Mouse (Mus musculus) embryonic facial prominence, embryonic 11.5 days (tissue): ENCODE measurements around the gene Wdr4. TPM values are rescaled to one million over a fixed set of nuclear protein-coding genes. Genes with fewer than 3 reads are reported as not detected.

Experiments
- ATAC-seq: fragments of 200-750 bp; cut with Nextera tagmentation; replicated peaks from 2 replicates; pipeline ENCODE4 v1.8.0; 2017; ENCODE audit warnings: low read depth; ENCODE audit not compliant: insufficient number of reproducible peaks, low FRiP score, low TSS enrichment
- DNase-seq: peaks from one replicate; pipeline ENCODE4 v3.0.0-alpha.2; 2015; ENCODE audit warnings: low spot score
- H3K27ac ChIP-seq: fragments of 300-500 bp; sonication (generic); replicated peaks from 2 replicates; pipeline ENCODE4 v1.5.1; 2014; ENCODE audit warnings: mild to moderate bottlenecking, low read depth, low read length, control low read depth
- H3K27me3 ChIP-seq: fragments of 300-500 bp; sonication (generic); 2 replicates; pipeline ENCODE4 v1.6.1; 2014; ENCODE audit warnings: mild to moderate bottlenecking, low read length, moderate library complexity, mixed read lengths; ENCODE audit not compliant: control insufficient read depth, insufficient read depth
- H3K36me3 ChIP-seq: fragments of 300-500 bp; sonication (generic); replicated peaks from 2 replicates; pipeline ENCODE4 v1.6.1; 2014; ENCODE audit warnings: low read depth, mild to moderate bottlenecking, low read length, moderate library complexity, mixed read lengths; ENCODE audit not compliant: control insufficient read depth, insufficient read depth
- H3K4me1 ChIP-seq: fragments of 300-500 bp; sonication (generic); 2 replicates; pipeline ENCODE4 v1.6.1; 2014; ENCODE audit warnings: low read length, mixed read lengths; ENCODE audit not compliant: control insufficient read depth, insufficient read depth
- H3K4me2 ChIP-seq: fragments of 300-500 bp; sonication (generic); 2 replicates; pipeline ENCODE4 v1.6.1; 2014; ENCODE audit warnings: low read depth, mild to moderate bottlenecking, control low read depth, low read length, moderate library complexity
- H3K4me3 ChIP-seq: fragments of 300-500 bp; sonication (generic); 2 replicates; pipeline ENCODE4 v1.5.1; 2014; ENCODE audit warnings: low read depth, low read length, control low read depth
- H3K9ac ChIP-seq: fragments of 300-500 bp; sonication (generic); replicated peaks from 2 replicates; pipeline ENCODE4 v1.6.1; 2014; ENCODE audit warnings: mild to moderate bottlenecking, control low read depth, low read length
- H3K9me3 ChIP-seq: fragments of 300-500 bp; sonication (generic); replicated peaks from 2 replicates; pipeline ENCODE4 v1.6.1; 2016; ENCODE audit warnings: mild to moderate bottlenecking, low read length, inconsistent platforms, mixed read lengths; ENCODE audit not compliant: control insufficient read depth
- WGBS: fragments of 180-500 bp; shearing (Covaris S2); extraction: QIAGEN DNeasy Blood & Tissue Kit; methylation state at CpG from one replicate; pipeline ENCODE4 v1.1.7; 2014; 5-methylcytosine and 5-hydroxymethylcytosine counted together
- polyA plus RNA-seq: library from polyadenylated mRNA; unstranded; fragments of >200 nt; fragmentation: Nextera tagmentation; extraction: Ambion mirVana; gene quantifications from 2 replicates; pipeline ENCODE4 v1.2.1, GENCODE M21; 2014

Wdr4 gene
- polyA plus RNA-seq, 1 experiment from 2014 or later, result 34.6 TPM

DNA sequence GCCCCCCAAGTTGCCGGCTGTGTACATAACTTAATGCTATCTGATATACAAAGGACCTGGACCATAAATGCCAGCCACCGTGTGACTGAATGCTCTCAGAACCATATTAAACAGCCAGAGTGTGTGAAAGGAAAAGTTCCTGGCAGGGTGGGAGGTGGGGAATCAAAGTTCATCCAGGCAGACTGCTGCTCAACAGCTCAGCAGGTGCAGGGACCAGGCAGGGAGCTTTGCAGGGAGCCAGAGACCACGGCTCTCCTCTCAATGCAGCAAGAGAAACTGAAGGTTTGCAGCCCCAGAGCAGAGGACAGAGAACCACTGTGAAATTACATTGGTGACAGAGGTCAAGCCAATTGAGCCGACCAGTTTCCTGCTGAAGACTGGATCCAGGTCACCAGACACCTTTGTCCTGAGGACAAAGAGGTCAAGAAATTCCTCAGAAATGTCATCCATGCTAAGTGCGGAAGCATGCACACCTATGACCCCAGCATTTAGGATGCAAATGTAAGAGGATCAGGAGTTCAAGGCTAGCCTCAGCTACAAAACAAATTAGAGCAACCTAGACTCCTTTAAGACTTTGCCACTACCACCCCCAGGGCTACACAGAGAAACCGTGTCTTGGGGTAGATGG, 32.2 kb downstream of the Wdr4 start:
- DNase-seq, result no peak
- H3K4me3 ChIP-seq, result no peak overlapping the region
- H3K9ac ChIP-seq, result no peak overlapping the region
- H3K27me3 ChIP-seq, result no peaks in the 10 kb centered on the region
- no peaks in the 10 kb centered on the region for H3K9me3 ChIP-seq
- no peak for ATAC-seq
- H3K4me1 ChIP-seq, result no peaks in the 10 kb centered on the region
- WGBS, result 27% methylated on average over 6 of the region's 6 CpGs
- no peak overlapping the region for H3K27ac ChIP-seq
- no peaks in the 10 kb centered on the region for H3K36me3 ChIP-seq
- H3K4me2 ChIP-seq, result no peak overlapping the region

DNA sequence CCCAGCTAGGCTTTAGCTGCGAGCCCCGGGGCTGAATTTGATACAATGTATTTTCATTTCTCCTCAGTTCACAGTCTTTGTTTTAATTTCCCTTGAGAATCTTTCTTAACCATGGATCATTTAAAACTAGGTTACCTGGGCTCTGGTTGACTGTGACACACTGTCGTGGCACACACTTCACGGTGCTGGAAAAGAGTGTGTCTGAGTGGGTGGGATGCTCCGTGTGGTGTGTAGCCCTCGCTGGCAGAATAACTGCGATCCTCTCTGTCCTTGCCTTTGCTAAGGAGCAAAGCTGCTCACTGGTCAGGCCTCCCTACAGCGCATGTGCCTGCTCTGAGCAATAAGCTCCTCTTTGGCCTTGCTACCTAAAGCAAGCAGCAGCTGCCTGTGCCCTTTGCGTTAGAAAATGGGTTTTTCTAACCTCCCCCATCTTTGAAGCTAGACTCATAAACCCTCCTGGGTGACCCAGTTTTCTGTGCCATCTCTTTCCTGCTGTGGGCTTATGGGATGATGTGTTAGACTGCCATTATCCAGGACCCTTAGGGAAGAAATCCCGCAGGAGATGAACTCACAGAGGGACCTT, 33.1 kb downstream of the Wdr4 start:
- no peaks in the 10 kb centered on the region for H3K36me3 ChIP-seq
- DNase-seq, result no peak
- no peaks in the 10 kb centered on the region for H3K9me3 ChIP-seq
- H3K9ac ChIP-seq, result no peak overlapping the region
- no peaks in the 10 kb centered on the region for H3K27me3 ChIP-seq
- ATAC-seq, result no peak
- H3K4me1 ChIP-seq, result no peaks in the 10 kb centered on the region
- H3K4me2 ChIP-seq, result no peak overlapping the region
- 71% methylated on average over 10 of the region's 10 CpGs for WGBS
- no peak overlapping the region for H3K27ac ChIP-seq
- no peak overlapping the region for H3K4me3 ChIP-seq

DNA sequence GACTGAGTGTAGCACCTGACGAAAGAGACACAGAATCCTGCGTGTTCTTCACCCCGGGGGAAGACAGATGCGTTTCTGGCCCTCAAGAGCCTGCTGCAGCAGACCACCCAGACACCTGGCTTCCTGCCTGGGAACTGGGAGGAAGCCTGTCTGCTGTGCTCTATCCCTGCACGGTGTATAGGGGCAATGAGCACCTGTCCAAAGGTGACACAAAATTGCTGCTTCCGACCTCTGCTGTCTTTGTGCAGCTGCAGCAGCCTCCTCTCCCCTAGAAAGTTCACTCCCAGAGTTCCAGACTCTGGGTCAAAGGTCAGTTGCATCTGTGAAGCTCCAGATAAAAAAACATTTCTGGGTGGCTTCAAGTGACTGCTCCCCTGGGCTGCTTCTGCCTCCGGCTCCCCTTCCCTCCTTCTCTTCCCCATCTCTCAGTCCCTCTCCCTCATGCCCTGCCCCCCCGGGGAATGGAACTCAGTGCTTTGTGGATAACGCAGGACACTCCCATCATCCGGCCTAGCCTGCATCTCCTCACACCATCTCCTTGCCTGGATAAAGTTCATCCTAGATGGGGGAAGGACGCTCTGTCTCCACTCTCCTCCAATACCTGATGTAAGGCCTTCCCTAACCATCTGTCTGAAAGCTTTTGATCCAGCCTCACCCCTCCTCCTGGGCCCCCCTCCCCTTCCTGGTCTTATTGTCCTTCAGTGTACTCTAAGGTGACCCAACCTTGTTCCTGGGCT, 40.5 kb downstream of the Wdr4 start:
- H3K27ac ChIP-seq, result no peak overlapping the region
- H3K4me3 ChIP-seq, result no peak overlapping the region
- 50% methylated on average over 11 of the region's 11 CpGs for WGBS
- H3K4me2 ChIP-seq, result no peak overlapping the region
- H3K27me3 ChIP-seq, result no peaks in the 10 kb centered on the region
- H3K9ac ChIP-seq, result no peak overlapping the region
- no peak for ATAC-seq
- no peak for DNase-seq
- H3K36me3 ChIP-seq, result no peaks in the 10 kb centered on the region
- H3K4me1 ChIP-seq, result no peaks in the 10 kb centered on the region; the same call in 1 of the 2 replicates
- H3K9me3 ChIP-seq, result no peaks in the 10 kb centered on the region

DNA sequence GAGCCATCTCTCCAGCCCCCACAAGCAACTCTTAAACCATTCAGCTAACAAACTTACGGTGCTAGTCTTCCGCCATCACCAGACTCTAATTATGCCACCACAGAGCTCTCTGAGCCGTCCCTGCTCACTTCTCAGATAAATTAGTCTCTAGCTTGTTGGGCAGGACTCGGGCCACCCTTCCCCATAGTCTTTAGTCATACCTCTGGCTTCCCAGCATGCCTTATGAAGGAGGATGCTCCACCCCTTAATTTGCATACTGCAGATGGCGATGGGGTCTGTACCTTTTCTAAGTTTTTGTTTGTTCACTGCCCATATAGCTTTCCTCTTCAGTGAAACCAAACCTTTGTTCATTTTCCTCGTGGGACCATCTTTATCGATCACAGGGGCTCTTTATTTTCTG, 41.2 kb downstream of the Wdr4 start:
- DNase-seq (no peak), ATAC-seq (no peak)
- Histone ChIP-seq H3K4me2 (no peak overlapping the region), H3K9ac (no peak overlapping the region), H3K9me3 (no peaks in the 10 kb centered on the region), H3K4me3 (no peak overlapping the region), H3K4me1 (no peaks in the 10 kb centered on the region; the same call in 1 of the 2 replicates), H3K27ac (no peak overlapping the region), H3K27me3 (no peaks in the 10 kb centered on the region), H3K36me3 (no peaks in the 10 kb centered on the region)
- WGBS, result 73% methylated on average over 7 of the region's 7 CpGs

DNA sequence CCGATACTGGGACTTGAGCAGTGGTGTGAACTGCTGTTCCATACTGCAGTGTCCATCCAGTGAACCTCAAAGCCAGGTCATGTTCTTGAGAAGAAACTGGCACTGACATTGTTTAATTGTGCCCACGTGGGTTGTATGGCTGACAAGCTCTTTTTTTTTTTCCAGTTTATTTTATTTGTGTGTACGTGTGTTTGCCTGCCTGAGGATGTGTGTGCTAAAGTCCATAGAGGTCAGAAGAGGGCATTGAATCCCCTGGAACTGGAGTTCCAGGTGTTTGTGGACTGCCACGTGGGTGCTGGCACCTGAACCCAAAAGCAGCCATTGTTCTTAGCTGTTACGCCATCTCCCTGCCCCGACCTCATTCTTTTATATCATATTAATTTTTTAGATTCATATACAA, 45.4 kb downstream of the Wdr4 start:
- H3K27ac ChIP-seq, result no peak overlapping the region
- H3K4me1 ChIP-seq, result no peaks in the 10 kb centered on the region; the same call in 1 of the 2 replicates
- no peaks in the 10 kb centered on the region for H3K27me3 ChIP-seq
- no peaks in the 10 kb centered on the region for H3K36me3 ChIP-seq
- H3K9me3 ChIP-seq, result no peaks in the 10 kb centered on the region
- H3K9ac ChIP-seq, result no peak overlapping the region
- no peak overlapping the region for H3K4me3 ChIP-seq
- WGBS, result 81% methylated on average over 6 of the region's 6 CpGs
- DNase-seq (no peak), ATAC-seq (no peak)
- H3K4me2 ChIP-seq, result no peak overlapping the region

DNA sequence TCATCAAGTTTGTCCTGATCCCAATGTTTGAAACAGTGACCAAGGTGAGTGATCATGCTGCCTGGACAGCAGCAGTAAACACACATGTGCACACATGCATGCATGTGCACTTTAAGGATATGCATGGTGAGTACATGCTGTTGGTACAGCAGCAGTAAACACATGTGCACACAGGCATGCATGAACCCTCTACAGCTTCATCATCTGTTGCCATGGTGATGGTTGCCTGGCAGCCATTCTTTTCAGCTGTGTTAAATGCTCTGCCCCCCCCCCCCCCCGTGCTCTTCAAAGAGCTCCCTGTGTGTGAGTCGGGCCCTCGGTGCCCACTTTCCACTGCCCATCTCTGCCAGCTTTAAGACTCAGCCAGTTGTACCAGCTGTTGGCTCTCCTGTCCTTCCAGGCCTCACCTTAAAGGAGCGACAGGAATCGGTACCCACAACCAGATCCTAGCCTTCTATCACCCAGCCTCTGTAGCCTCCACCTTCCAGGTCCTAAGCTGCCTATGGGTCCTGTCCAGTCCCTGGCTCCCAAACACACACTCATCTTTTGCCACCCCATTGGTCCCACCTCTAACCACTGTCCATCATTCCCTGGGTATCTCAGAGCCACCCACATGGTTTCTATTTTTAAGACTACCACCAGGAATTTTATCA, 48.9 kb downstream of the Wdr4 start:
- no peak overlapping the region for H3K27ac ChIP-seq
- no peaks in the 10 kb centered on the region for H3K36me3 ChIP-seq
- no peak overlapping the region for H3K4me3 ChIP-seq
- H3K4me2 ChIP-seq, result no peak overlapping the region
- H3K4me1 ChIP-seq, result no peaks in the 10 kb centered on the region
- no peaks in the 10 kb centered on the region for H3K27me3 ChIP-seq
- H3K9ac ChIP-seq, result no peak overlapping the region
- 84% methylated on average over 5 of the region's 5 CpGs for WGBS
- ATAC-seq, result no peak
- DNase-seq, result no peak
- H3K9me3 ChIP-seq, result no peaks in the 10 kb centered on the region

DNA sequence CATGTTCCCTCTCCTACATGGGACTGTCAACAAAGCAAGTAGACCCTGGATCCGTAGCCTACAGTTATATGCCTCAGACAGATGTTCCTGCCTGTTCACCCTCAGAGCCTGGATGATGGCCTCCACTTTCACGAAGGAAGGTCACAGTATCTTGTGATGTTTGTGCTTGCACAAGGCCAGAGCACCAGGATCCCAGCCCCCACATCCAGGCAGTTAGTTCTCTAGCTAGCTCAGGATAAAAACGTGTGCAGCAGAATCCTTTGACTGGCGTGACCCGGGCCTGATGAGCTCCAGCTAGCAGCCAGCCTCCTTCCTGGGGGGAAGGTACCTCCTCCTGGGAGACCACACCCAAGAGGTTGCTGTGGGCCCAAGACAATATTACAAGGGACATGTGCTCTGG, 51.3 kb downstream of the Wdr4 start:
- DNase-seq, result no peak
- H3K9ac ChIP-seq, result no peak overlapping the region
- H3K4me1 ChIP-seq, result no peaks in the 10 kb centered on the region
- no peak overlapping the region for H3K27ac ChIP-seq
- no peak for ATAC-seq
- no peak overlapping the region for H3K4me2 ChIP-seq
- H3K27me3 ChIP-seq, result no peaks in the 10 kb centered on the region
- H3K36me3 ChIP-seq, result no peaks in the 10 kb centered on the region
- WGBS, result 55% methylated on average over 5 of the region's 5 CpGs
- no peaks in the 10 kb centered on the region for H3K9me3 ChIP-seq
- no peak overlapping the region for H3K4me3 ChIP-seq

DNA sequence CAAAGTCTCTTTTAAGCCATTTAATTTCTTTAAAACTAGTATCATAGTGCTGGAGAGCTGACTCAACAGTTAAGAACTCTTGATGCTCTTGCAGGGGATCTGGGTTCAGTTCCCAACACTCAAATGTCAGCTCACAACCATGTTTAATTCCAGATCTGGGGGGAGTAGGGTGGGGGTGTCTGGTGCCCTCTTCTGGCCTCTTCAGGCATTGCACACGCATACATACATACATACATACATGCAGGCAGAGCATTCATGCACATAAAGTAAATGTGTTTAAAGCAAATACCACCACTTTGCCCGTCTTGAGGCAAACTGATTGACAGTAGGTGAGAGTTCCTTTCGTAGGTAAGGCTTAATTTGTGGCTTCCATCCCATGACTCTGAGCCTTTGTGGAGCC, 52.9 kb downstream of the Wdr4 start:
- Histone ChIP-seq H3K4me1 (no peaks in the 10 kb centered on the region), H3K36me3 (no peaks in the 10 kb centered on the region), H3K27ac (no peak overlapping the region), H3K4me2 (no peak overlapping the region), H3K4me3 (no peak overlapping the region), H3K9ac (no peak overlapping the region), H3K27me3 (no peaks in the 10 kb centered on the region), H3K9me3 (no peaks in the 10 kb centered on the region)
- ATAC-seq (no peak), DNase-seq (no peak)
- 92% methylated on average over 3 of the region's 3 CpGs for WGBS
